Mouse (Mus musculus): Measurements from ENCODE around the gene Ephb1. TPM values are rescaled to one million over a fixed set of nuclear protein-coding genes. Genes with fewer than 3 reads are reported as not detected.

Ephb1 gene
- polyA plus RNA-seq, 1 experiment from 2014 or later: 12.8 TPM

Small RNA genes within 50 kb of the gene (microRNA-seq; reads per million reads assigned to microRNA genes)
- gene Mir7243: not detected

Other genes with a start within 250 kb of the Ephb1 start
- gene Ky, start 151.1 kb upstream of the Ephb1 start, polyA plus RNA-seq (2014; fragmentation: Nextera tagmentation; extraction: Ambion mirVana): 0.57 and 0.75 TPM in 2 replicates